Mouse (Mus musculus) kidney, postnatal 0 days (tissue): Measurements from ENCODE around the gene Btg1. TPM values are rescaled to one million over a fixed set of nuclear protein-coding genes. Genes with fewer than 3 reads are reported as not detected.

ENCODE experiments used
- ATAC-seq: fragments of 200-750 bp; cut with Nextera tagmentation; replicated peaks from 2 replicates; pipeline ENCODE4 v1.8.0; 2017; ENCODE audit warnings: low read depth, moderate number of reproducible peaks, moderate TSS enrichment, moderate library complexity; ENCODE audit not compliant: low FRiP score
- DNase-seq: peaks from one replicate; pipeline ENCODE4 v3.0.0-alpha.2; 2016; ENCODE audit warnings: low spot score
- H3K27ac ChIP-seq: fragments of 300-500 bp; sonication (generic); 2 replicates; pipeline ENCODE4 v1.5.1; 2014; ENCODE audit warnings: mild to moderate bottlenecking
- H3K27me3 ChIP-seq: fragments of 300-500 bp; sonication (generic); 2 replicates; pipeline ENCODE4 v1.6.1; 2014; ENCODE audit warnings: low read length, mixed read lengths; ENCODE audit not compliant: insufficient read depth
- H3K36me3 ChIP-seq: fragments of 300-500 bp; sonication (generic); 2 replicates; pipeline ENCODE4 v1.6.1; 2014; ENCODE audit warnings: low read length, mixed read lengths; ENCODE audit not compliant: insufficient read depth
- H3K4me1 ChIP-seq: fragments of 300-500 bp; sonication (generic); replicated peaks from 2 replicates; pipeline ENCODE4 v1.6.1; 2014; ENCODE audit warnings: antibody characterized with exemption, low read length, mixed read lengths; ENCODE audit not compliant: insufficient read depth
- H3K4me2 ChIP-seq: fragments of 300-500 bp; sonication (generic); 2 replicates; pipeline ENCODE4 v1.6.1; 2014; ENCODE audit warnings: mild to moderate bottlenecking, low read length, moderate library complexity, mixed read lengths
- H3K4me3 ChIP-seq: fragments of 300-500 bp; sonication (generic); replicated peaks from 2 replicates; pipeline ENCODE4 v1.5.1; 2014; ENCODE audit warnings: low read depth, low read length
- H3K9ac ChIP-seq: fragments of 300-500 bp; sonication (generic); 2 replicates; pipeline ENCODE4 v1.6.1; 2014; ENCODE audit warnings: low read depth, low read length
- H3K9me3 ChIP-seq: fragments of 300-500 bp; sonication (generic); replicated peaks from 2 replicates; pipeline ENCODE4 v1.6.1; 2016; ENCODE audit warnings: low read length, inconsistent platforms, mixed read lengths
- CTCF ChIP-seq: IDR thresholded peaks from 2 replicates; pipeline ENCODE4 v1.5.1; 2016; ENCODE audit warnings: antibody characterized with exemption, low read depth, mild to moderate bottlenecking, moderate library complexity
- WGBS: fragments of 180-500 bp; shearing (Covaris S2); extraction: QIAGEN DNeasy Blood & Tissue Kit; methylation state at CpG from one replicate; pipeline ENCODE4 v1.1.7; 2014; 5-methylcytosine and 5-hydroxymethylcytosine counted together
- polyA plus RNA-seq: library from polyadenylated mRNA; unstranded; fragments of >200 nt; fragmentation: Nextera tagmentation; extraction: Ambion mirVana; gene quantifications from 2 replicates; pipeline ENCODE4 v1.2.1, GENCODE M21; 2015

The Btg1 gene
- polyA plus RNA-seq, 1 experiment from 2014 or later: 59.5 TPM

DNA sequence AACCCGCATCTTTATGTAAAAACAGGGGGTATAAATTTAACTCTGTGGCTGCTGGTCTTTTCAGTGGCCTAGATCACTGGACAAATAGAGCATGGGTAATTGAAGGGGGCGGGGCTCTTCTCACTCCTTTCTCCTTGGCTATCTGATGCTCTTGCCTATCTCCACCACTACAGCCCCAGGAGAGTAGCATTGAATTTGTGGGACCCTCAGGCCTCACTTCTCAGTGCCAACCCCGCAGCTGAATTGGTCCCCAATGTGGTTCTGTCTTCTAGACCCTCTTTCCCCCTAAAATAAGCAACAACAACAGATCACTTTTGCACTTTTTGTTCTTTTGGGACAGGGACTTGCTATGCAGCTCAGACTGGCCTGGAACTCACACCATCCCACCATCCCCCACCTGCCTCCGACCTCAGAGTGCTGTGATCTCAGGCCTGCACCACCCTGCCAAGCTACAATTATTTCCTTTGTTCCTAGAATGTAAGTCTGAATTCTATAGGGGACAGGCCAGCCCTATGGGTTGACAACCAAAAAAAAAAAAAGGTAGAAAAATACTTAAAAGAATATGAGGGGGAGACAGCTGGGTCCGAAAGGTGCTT, 30.2 kb downstream of the Btg1 start:
- H3K9me3 ChIP-seq: no peaks in the 10 kb centered on the region
- no peak for TF ChIP-seq CTCF
- no peaks in the 10 kb centered on the region for H3K27me3 ChIP-seq
- H3K4me2 ChIP-seq: 0 out of 2 replicates have a peak overlapping the region, but pooled peaks have one; percentile 6
- 49% methylated on average over 5 of the region's 5 CpGs for WGBS
- 0 out of 2 replicates have a peak, but pooled peaks cover 4% of the 10 kb centered on the region for H3K4me1 ChIP-seq
- no peak overlapping the region for H3K4me3 ChIP-seq
- no peak for DNase-seq
- H3K36me3 ChIP-seq: no peaks in the 10 kb centered on the region
- H3K27ac ChIP-seq: no peak overlapping the region
- no peak; the same call in 1 of the 2 replicates for ATAC-seq
- H3K9ac ChIP-seq: no peak overlapping the region

DNA sequence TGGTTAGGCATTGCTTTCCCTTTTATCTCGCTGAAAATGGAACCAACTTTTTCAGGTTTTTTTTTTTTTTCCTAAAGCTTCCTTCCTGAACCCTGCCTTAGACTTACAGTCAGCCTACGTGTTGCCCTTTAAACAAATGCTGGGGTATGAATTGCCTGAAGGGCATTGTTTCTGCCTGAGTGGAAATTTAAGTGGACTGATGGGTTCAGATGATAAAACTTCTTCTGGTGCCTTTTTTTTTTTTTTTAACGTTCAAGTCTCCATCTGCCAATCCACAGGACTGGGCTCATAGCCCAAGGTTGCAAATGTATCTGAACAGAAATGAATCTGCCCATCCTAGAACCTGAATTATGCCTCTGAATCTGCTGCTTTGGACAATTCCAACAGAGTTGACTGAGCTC, 31.4 kb downstream of the Btg1 start:
- DNase-seq (no peak), ATAC-seq (no peak)
- Histone ChIP-seq H3K27ac (no peak overlapping the region), H3K4me3 (no peak overlapping the region), H3K4me2 (no peak overlapping the region), H3K4me1 (0 out of 2 replicates have a peak, but pooled peaks cover 4% of the 10 kb centered on the region), H3K36me3 (no peaks in the 10 kb centered on the region), H3K9me3 (no peaks in the 10 kb centered on the region), H3K27me3 (no peaks in the 10 kb centered on the region), H3K9ac (no peak overlapping the region)
- TF ChIP-seq CTCF: no peak
- 55% methylated on average over 3 of the region's 3 CpGs for whole genome bisulfite sequencing

DNA sequence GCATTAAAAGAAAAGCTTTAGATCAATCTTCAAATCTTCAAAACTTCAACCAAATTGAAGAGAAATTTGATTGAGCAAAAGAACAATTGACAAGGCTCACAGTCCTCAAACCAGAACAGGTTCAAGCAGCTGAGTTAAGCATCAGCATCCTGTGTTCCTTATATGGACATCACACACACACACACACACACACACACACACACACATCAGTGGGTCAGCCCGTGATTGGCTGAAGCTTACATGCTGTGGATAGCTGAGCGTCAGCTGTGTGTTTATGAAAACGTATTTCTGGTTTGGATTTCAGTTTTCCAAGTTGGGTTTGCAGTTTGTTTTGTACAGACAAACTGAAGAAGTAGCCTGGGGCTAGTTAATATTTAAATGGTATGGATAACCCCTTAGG, 32.7 kb downstream of the Btg1 start:
- H3K9ac ChIP-seq: no peak overlapping the region
- no peak overlapping the region for H3K27ac ChIP-seq
- DNase-seq (no peak), ATAC-seq (no peak)
- 0 out of 2 replicates have a peak, but pooled peaks cover 4% of the 10 kb centered on the region for H3K4me1 ChIP-seq
- no peaks in the 10 kb centered on the region for H3K27me3 ChIP-seq
- 74% methylated on average over 3 of the region's 3 CpGs for WGBS
- H3K36me3 ChIP-seq: no peaks in the 10 kb centered on the region
- H3K4me2 ChIP-seq: no peak overlapping the region
- no peaks in the 10 kb centered on the region for H3K9me3 ChIP-seq
- H3K4me3 ChIP-seq: no peak overlapping the region
- TF ChIP-seq CTCF: no peak

DNA sequence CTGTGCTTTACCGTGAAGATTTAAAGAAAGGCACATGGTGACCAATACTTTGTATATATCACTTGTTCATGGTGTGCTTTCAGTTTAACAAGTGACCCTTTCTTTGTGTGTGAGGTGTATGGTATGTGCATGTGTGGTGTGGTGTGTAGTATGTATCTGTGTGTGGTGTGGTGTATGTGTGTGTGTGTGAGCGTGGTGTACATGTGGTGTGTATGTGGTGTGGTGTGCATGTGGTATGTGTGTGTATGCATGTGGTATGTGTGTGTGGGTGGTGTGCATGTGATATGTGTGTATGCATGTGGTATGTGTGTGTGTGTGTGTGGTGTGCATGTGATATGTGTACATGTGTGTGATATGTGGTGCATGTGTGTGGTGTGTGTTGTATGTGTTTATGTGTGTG, 35.6 kb downstream of the Btg1 start:
- Histone ChIP-seq H3K36me3 (no peaks in the 10 kb centered on the region), H3K9ac (no peak overlapping the region), H3K4me1 (no peaks in the 10 kb centered on the region), H3K4me2 (no peak overlapping the region), H3K27me3 (no peaks in the 10 kb centered on the region), H3K4me3 (no peak overlapping the region), H3K9me3 (no peaks in the 10 kb centered on the region), H3K27ac (no peak overlapping the region)
- 75% methylated on average over 2 of the region's 2 CpGs for WGBS
- TF ChIP-seq CTCF: no peak
- DNase-seq (no peak), ATAC-seq (no peak)

DNA sequence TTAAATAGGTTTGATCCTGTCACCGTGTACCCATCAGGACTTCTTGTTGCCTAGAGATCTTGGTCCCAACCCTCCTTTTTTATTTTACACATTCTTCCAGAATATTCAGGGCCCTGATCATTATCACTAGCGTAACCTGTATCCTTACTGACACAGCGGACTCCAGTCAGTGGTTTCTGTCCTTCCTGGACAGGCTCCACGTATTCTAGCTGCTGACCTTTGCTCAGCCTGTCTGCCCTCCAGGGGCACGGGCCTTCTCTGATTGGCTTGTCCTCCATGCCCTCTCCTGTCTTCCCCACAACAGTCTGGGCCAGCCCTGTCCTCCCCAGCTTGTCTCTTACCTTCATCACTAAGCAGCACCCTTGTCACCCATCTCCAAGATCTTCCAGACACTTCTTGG, 36.2 kb downstream of the Btg1 start:
- DNase-seq: no peak

DNA sequence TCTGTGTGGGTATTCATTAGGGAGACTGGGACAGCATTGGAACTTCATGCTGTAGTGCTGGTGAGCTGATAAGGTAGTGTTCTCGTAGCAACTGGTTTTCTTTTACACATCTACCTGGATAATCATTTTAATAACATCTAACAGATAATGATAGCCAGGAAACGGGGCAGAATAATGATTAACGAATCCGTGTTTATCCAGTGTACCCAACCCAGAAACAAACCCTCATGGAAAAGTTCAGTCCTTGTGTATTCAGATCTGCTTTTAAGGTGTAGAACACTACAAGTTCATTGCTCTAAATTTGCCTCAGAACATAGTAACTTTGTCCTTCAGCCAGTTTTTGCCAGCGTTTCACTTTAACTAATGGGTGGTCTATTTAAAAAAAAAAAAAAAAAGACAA, 37.3 kb downstream of the Btg1 start:
- ATAC-seq (no peak), DNase-seq (no peak)
- Histone ChIP-seq H3K27me3 (no peaks in the 10 kb centered on the region), H3K27ac (no peak overlapping the region), H3K36me3 (no peaks in the 10 kb centered on the region), H3K9ac (no peak overlapping the region), H3K9me3 (no peaks in the 10 kb centered on the region), H3K4me3 (no peak overlapping the region), H3K4me1 (no peaks in the 10 kb centered on the region), H3K4me2 (no peak overlapping the region)
- TF ChIP-seq CTCF: no peak
- WGBS: 74% methylated on average over 5 of the region's 5 CpGs

More for the DNA sequence above, 36.2 kb downstream of the Btg1 start:
- H3K9ac ChIP-seq: no peak overlapping the region
- H3K36me3 ChIP-seq: no peaks in the 10 kb centered on the region
- no peaks in the 10 kb centered on the region for H3K4me1 ChIP-seq
- H3K4me2 ChIP-seq: no peak overlapping the region
- 76% methylated on average over 5 of the region's 5 CpGs for WGBS
- H3K4me3 ChIP-seq: no peak overlapping the region
- TF ChIP-seq CTCF: no peak
- no peaks in the 10 kb centered on the region for H3K27me3 ChIP-seq
- ATAC-seq: 0 out of 2 replicates have a peak, but pooled peaks have one; percentile 17
- H3K9me3 ChIP-seq: no peaks in the 10 kb centered on the region
- H3K27ac ChIP-seq: no peak overlapping the region

DNA sequence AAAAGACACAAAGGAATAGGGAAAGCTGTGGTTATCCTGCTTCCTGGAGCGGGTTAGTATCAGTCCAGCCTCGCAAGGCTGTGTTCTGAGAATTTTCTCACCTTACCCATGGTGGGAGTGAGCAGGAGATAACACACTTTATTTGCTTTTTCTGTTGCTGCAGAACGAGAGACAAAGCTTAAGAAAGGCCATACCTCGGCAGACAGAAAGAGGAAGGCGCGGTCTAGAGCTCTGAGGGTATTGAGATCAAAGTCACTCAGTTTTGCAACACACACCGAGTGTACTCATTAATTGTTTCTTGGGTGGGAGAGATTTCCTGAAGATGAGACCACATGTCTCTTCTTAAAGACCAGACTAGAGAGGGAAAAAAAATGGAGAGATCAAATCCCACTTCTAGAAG, 37.8 kb downstream of the Btg1 start:
- WGBS: 53% methylated on average over 7 of the region's 7 CpGs
- H3K9ac ChIP-seq: no peak overlapping the region
- H3K27ac ChIP-seq: no peak overlapping the region
- DNase-seq: no peak
- H3K4me1 ChIP-seq: no peaks in the 10 kb centered on the region
- no peaks in the 10 kb centered on the region for H3K27me3 ChIP-seq
- TF ChIP-seq CTCF: no peak
- no peak overlapping the region for H3K4me3 ChIP-seq
- H3K4me2 ChIP-seq: no peak overlapping the region
- H3K36me3 ChIP-seq: no peaks in the 10 kb centered on the region
- no peaks in the 10 kb centered on the region for H3K9me3 ChIP-seq
- no peak for ATAC-seq
